11 mouse cellular contexts compared by ENCODE assay signal in the genomic region with DNA sequence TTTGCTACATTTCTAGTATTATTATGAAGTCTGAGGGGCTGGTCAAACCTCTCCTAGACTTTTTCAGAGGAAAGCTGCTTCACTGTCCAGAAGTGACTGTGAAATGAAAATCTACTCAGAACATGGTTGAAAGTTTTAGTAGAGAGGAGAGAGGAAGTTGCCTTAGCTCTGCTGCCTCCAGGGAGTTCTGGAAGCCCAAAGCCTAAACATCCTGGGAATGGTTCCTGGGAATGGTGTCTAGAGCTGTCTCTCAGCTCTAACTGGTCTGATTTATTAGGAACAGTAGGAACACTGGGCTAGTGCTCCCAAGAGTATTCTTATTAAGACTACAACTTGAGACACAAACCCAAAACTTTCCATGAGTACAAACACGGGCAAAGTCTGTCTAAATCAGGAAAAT. TPM values are rescaled to one million over a fixed set of nuclear protein-coding genes. Genes with fewer than 3 reads are reported as not detected.
DNase-seq lines count a peak whose midpoint lies in the region.
"Had no signal": no experiment of that assay in that cellular context is flagged by ENCODE, and none has a peak within 500 bp of the region (broad histone marks: within the 10 kb centered on the region; RNA-seq: fewer than 3 reads in every experiment).

No protein-coding gene starts in this region.

- peak; percentile 9 for DNase-seq in gastrocnemius, postnatal 14 days
- DNase-seq in gastrocnemius, postnatal 10 days = no peak
- DNase-seq in heart, adult 9 months (ENCODE audit: low spot score in 2 of 2) = peak; percentile 67 to 76
- peak; percentile 31 for DNase-seq in kidney, adult 9 months
- DNase-seq in lung, postnatal 25 days (ENCODE audit: low spot score) = peak; percentile 31
- DNase-seq in layer of hippocampus, postnatal 14 days (ENCODE audit: low spot score in 2 of 2) = no peak
- no peak for DNase-seq in embryo, embryonic 11 days
- DNase-seq in testis, postnatal 14 days (ENCODE audit: low spot score) = no peak
- DNase-seq: B cell, adult 2 months; cerebellum, postnatal 25 days; right cerebral cortex, adult 18-20 months had no signal

- intact Hi-C loops in gastrocnemius, postnatal 14 days (cut with DNase I; ENCODE audit: low total_unique reads) = no loop called here

RNA-seq across cellular contexts. Expression of gene Aspn, which starts 2.3 kb away (rescaled TPM):
- total RNA-seq in gastrocnemius, postnatal 14 days (2021) = 10 to 100 TPM; 58.3 to 60.2 TPM
- 10 to 100 TPM; 70.9 to 90.6 TPM for total RNA-seq in gastrocnemius, postnatal 10 days (2021)
- total RNA-seq in layer of hippocampus, postnatal 14 days (2021) = 1 to 10 TPM; 1.3 to 1.6 TPM

RNA-seq across cellular contexts. Expression of gene Omd, which starts 35.7 kb away (rescaled TPM):
- total RNA-seq in gastrocnemius, postnatal 14 days (2021) = 1 to 10 TPM; 2.4 to 3.8 TPM
- total RNA-seq in gastrocnemius, postnatal 10 days (2021) = 1 to 10 TPM; 2.8 to 4.1 TPM
- under 1 TPM; 0.36 to 0.69 TPM for total RNA-seq in layer of hippocampus, postnatal 14 days (2021)

RNA-seq across cellular contexts. Expression of gene Ecm2, which starts 41.9 kb away (rescaled TPM):
- total RNA-seq in gastrocnemius, postnatal 14 days (2021) = 10 to 100 TPM; 17.1 to 20.1 TPM
- 10 to 100 TPM; 17.8 TPM for total RNA-seq in gastrocnemius, postnatal 10 days (2021)
- total RNA-seq in layer of hippocampus, postnatal 14 days (2021) = 1 to 10 TPM; 3.6 to 6.1 TPM

RNA-seq across cellular contexts. Expression of gene Tes3-ps, which starts 53.4 kb away (rescaled TPM):
- total RNA-seq in gastrocnemius, postnatal 14 days (2021) = 1 to 10 TPM; 1.7 to 2.1 TPM
- 1 to 10 TPM; 1.4 to 1.5 TPM for total RNA-seq in gastrocnemius, postnatal 10 days (2021)
- total RNA-seq in layer of hippocampus, postnatal 14 days (2021) = 1 to 10 TPM; 2.0 to 2.2 TPM

Comparison
In these comparisons a context has a peak if more than half of its experiments do, and no peak if none do; other contexts are left out.
1. DNase-seq: peak in gastrocnemius, postnatal 14 days (single experiment), heart, adult 9 months (2 of 2), kidney, adult 9 months (single experiment) and lung, postnatal 25 days (single experiment); none in gastrocnemius, postnatal 10 days (single experiment), layer of hippocampus, postnatal 14 days (0 of 2), embryo, embryonic 11 days (single experiment) and testis, postnatal 14 days (single experiment).
2. RNA of gene Aspn, which starts 2.3 kb away (total RNA-seq): 70.9 to 90.6 TPM in gastrocnemius, postnatal 10 days and 58.3 to 60.2 TPM in gastrocnemius, postnatal 14 days; 1.3 to 1.6 TPM in layer of hippocampus, postnatal 14 days; every median in the first group is over 10 times any median in the second.